Mouse (Mus musculus) midbrain, embryonic 11.5 days (tissue): ENCODE data around the gene Ddx54. TPM values are rescaled to one million over a fixed set of nuclear protein-coding genes. Genes with fewer than 3 reads are reported as not detected.
A peak's percentile ranks its signal among the peaks of the same experiment; 100 is the strongest.

Experiments used
- ATAC-seq: fragments of 200-750 bp; cut with Nextera tagmentation; 2 replicates; pipeline ENCODE4 v1.8.0; 2017; ENCODE audit warnings: moderate TSS enrichment, moderate library complexity; ENCODE audit not compliant: low FRiP score
- DNase-seq: peaks from one replicate; pipeline ENCODE4 v3.0.0; 2015; ENCODE audit warnings: low spot score; ENCODE audit errors: missing footprints
- H3K27ac ChIP-seq: fragments of 300-500 bp; sonication (generic); 2 replicates; pipeline ENCODE4 v1.5.1; 2014; ENCODE audit warnings: low read depth, low read length
- H3K27me3 ChIP-seq: fragments of 300-500 bp; sonication (generic); 2 replicates; pipeline ENCODE4 v1.6.1; 2014; ENCODE audit warnings: mild to moderate bottlenecking, low read length, moderate library complexity, mixed read lengths; ENCODE audit not compliant: control insufficient read depth, insufficient read depth
- H3K36me3 ChIP-seq: fragments of 300-500 bp; sonication (generic); 2 replicates; pipeline ENCODE4 v1.6.1; 2014; ENCODE audit warnings: mild to moderate bottlenecking, low read length, moderate library complexity, mixed read lengths; ENCODE audit not compliant: control insufficient read depth, insufficient read depth
- H3K4me1 ChIP-seq: fragments of 300-500 bp; sonication (generic); 2 replicates; pipeline ENCODE4 v1.6.1; 2014; ENCODE audit warnings: low read length; ENCODE audit not compliant: control insufficient read depth, insufficient read depth
- H3K4me2 ChIP-seq: fragments of 300-500 bp; sonication (generic); 2 replicates; pipeline ENCODE4 v1.6.1; 2014; ENCODE audit warnings: mild to moderate bottlenecking, moderate library complexity
- H3K4me3 ChIP-seq: fragments of 300-500 bp; sonication (generic); 2 replicates; pipeline ENCODE4 v1.5.1; 2014; ENCODE audit warnings: low read depth, low read length
- H3K9ac ChIP-seq: fragments of 300-500 bp; sonication (generic); 2 replicates; pipeline ENCODE4 v1.6.1; 2014; ENCODE audit warnings: low read length
- H3K9me3 ChIP-seq: fragments of 300-500 bp; sonication (generic); 2 replicates; pipeline ENCODE4 v1.6.1; 2016; ENCODE audit warnings: low read length; ENCODE audit not compliant: control insufficient read depth
- WGBS: fragments of 180-500 bp; shearing (Covaris S2); extraction: QIAGEN DNeasy Blood & Tissue Kit; methylation state at CpG from one replicate; pipeline ENCODE4 v1.1.7; 2014; 5-methylcytosine and 5-hydroxymethylcytosine counted together
- polyA plus RNA-seq: library from polyadenylated mRNA; unstranded; fragments of >200 nt; fragmentation: Nextera tagmentation; extraction: Ambion mirVana; gene quantifications from 2 replicates; pipeline ENCODE4 v1.2.1, GENCODE M21; 2014

Ddx54 gene
- polyA plus RNA-seq, 1 experiment from 2014 or later = 32.2 TPM

DNA sequence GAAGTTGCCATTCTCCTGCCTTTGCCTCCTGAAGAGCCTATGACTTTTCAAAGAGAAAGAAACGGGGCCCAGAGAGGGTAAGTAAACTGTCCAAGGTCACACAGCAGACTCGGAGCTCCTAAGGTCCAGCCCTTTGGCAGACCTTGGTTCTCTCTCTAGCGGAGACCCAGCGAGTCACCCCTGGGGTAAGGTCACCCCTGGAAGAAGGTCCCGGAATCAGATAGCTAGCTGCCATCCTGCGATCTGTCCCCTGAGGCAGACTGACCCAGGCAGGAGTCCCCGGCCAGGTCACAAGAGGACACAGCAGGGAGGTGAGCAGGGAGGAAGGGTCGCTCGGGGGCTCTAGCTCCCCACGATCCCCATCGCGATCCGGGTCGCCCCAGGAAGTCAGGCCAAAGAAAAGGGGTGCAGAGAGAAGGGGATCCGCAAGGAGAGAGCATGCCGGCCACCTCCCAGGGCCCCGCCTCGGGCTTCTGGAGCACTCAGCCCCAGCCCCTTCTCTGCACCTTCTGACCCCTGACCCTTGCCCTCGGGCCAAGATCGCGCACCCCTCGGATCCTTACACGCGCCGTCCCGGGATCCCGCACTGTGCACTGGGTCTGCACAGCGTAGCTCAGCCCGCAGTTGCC, 24.5 kb upstream of the Ddx54 start:
- no peaks in the 10 kb centered on the region for H3K36me3 ChIP-seq
- H3K9ac ChIP-seq = peak overlapping the region; percentile 79
- peak; percentile 87 for DNase-seq
- peak overlapping the region; percentile 70 for H3K4me2 ChIP-seq
- peak overlapping the region; percentile 15; the same call in 1 of the 2 replicates for H3K27ac ChIP-seq
- peaks cover 13% of the 10 kb centered on the region; the same call in 1 of the 2 replicates for H3K4me1 ChIP-seq
- 3% methylated on average over 28 of the region's 29 CpGs for WGBS
- H3K9me3 ChIP-seq = no peaks in the 10 kb centered on the region
- no peaks in the 10 kb centered on the region for H3K27me3 ChIP-seq
- H3K4me3 ChIP-seq = peak overlapping the region; percentile 69
- no peak for ATAC-seq

- H3K9ac ChIP-seq = peak within 1 kb of the TSS; percentile 79
- H3K4me3 ChIP-seq = peak within 1 kb of the TSS; percentile 69
- no peaks in the 10 kb centered on the region for H3K27me3 ChIP-seq
- ATAC-seq = peak; percentile 99
- H3K36me3 ChIP-seq = no peaks in the 10 kb centered on the region
- H3K4me1 ChIP-seq = peaks cover 13% of the 10 kb centered on the region; the same call in 1 of the 2 replicates
- H3K9me3 ChIP-seq = no peaks in the 10 kb centered on the region
- DNase-seq = peak; percentile 100
- WGBS = under 1% methylated on average over 35 of the region's 35 CpGs
- peak within 1 kb of the TSS; percentile 15; the same call in 1 of the 2 replicates for H3K27ac ChIP-seq
- peak within 1 kb of the TSS; percentile 70 for H3K4me2 ChIP-seq
Measured at GRCm38 (mm10) chr5:120588569-120589094, 23.9 kb upstream of the Ddx54 start, which contains the start of the genes Tpcn1 and Iqcd. Gene Tpcn1, minus strand, starts transcription at chr5:120588673. Gene Iqcd, plus strand, starts transcription at chr5:120589016.

- WGBS = 76% methylated on average over 16 of the region's 16 CpGs
Measured at GRCm38 (mm10) chr5:120590356-120591010, 22.1 kb upstream of the Ddx54 start.

GRCm38 (mm10) chr5:120592141-120592540, 20.4 kb upstream of the Ddx54 start:
- Histone ChIP-seq H3K4me3 (no peak overlapping the region), H3K27me3 (no peaks in the 10 kb centered on the region), H3K4me2 (no peak overlapping the region), H3K27ac (no peak overlapping the region), H3K9ac (no peak overlapping the region), H3K9me3 (no peaks in the 10 kb centered on the region), H3K4me1 (peaks cover 11% of the 10 kb centered on the region), H3K36me3 (no peaks in the 10 kb centered on the region)
- DNase-seq (no peak), ATAC-seq (no peak)
- 64% methylated on average over 7 of the region's 7 CpGs for WGBS

More at GRCm38 (mm10) chr5:120590356-120591010, 22.1 kb upstream of the Ddx54 start:
- Histone ChIP-seq H3K36me3 (no peaks in the 10 kb centered on the region), H3K9ac (no peak overlapping the region), H3K4me1 (peaks cover 11% of the 10 kb centered on the region; the same call in 1 of the 2 replicates), H3K27ac (no peak overlapping the region), H3K9me3 (no peaks in the 10 kb centered on the region), H3K4me2 (no peak overlapping the region), H3K27me3 (no peaks in the 10 kb centered on the region), H3K4me3 (no peak overlapping the region)
- DNase-seq (no peak), ATAC-seq (no peak)

DNA sequence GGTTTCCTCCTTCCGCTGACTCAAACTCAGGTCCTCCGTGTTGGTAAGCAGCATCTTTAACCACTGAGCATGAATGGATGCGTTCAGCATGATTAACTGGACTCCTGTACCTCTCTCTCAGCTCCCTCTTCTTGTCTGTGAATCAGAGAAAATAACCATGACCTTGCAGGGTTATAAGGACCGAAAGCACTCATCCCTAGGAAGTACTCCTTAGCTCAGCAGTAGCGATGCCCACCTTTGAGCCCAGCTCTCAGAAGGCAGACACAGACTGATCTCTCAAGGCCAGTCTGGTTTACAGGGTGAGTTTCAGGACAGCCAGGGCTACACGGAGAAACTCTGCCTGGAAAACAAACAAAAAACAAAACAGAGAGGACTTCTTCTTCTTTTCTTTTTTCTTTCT, 18.1 kb upstream of the Ddx54 start:
- no peak overlapping the region for H3K27ac ChIP-seq
- H3K4me3 ChIP-seq = no peak overlapping the region
- no peak overlapping the region for H3K9ac ChIP-seq
- no peak overlapping the region for H3K4me2 ChIP-seq
- H3K9me3 ChIP-seq = no peaks in the 10 kb centered on the region
- H3K36me3 ChIP-seq = no peaks in the 10 kb centered on the region
- H3K27me3 ChIP-seq = no peaks in the 10 kb centered on the region
- 85% methylated on average over 6 of the region's 6 CpGs for WGBS
- H3K4me1 ChIP-seq = no peaks in the 10 kb centered on the region; the same call in 1 of the 2 replicates
- DNase-seq (no peak), ATAC-seq (no peak)

- Histone ChIP-seq H3K9ac (no peak overlapping the region), H3K36me3 (no peaks in the 10 kb centered on the region)
Measured at GRCm38 (mm10) chr5:120599625-120600024, 12.9 kb upstream of the Ddx54 start.

GRCm38 (mm10) chr5:120600946-120601668, 11.4 kb upstream of the Ddx54 start:
- Histone ChIP-seq H3K9me3 (no peaks in the 10 kb centered on the region), H3K27me3 (no peaks in the 10 kb centered on the region), H3K27ac (no peak overlapping the region), H3K4me3 (no peak overlapping the region), H3K9ac (no peak overlapping the region), H3K36me3 (no peaks in the 10 kb centered on the region), H3K4me2 (no peak overlapping the region), H3K4me1 (peaks cover 4% of the 10 kb centered on the region; the same call in 1 of the 2 replicates)
- 65% methylated on average over 11 of the region's 11 CpGs for WGBS
- ATAC-seq (no peak), DNase-seq (no peak)

More at GRCm38 (mm10) chr5:120599625-120600024, 12.9 kb upstream of the Ddx54 start:
- ATAC-seq = no peak
- Histone ChIP-seq H3K27me3 (no peaks in the 10 kb centered on the region), H3K27ac (no peak overlapping the region), H3K4me1 (no peaks in the 10 kb centered on the region; the same call in 1 of the 2 replicates), H3K4me2 (no peak overlapping the region), H3K4me3 (no peak overlapping the region), H3K9me3 (no peaks in the 10 kb centered on the region)
- WGBS = 93% methylated on average over 6 of the region's 6 CpGs
- no peak for DNase-seq

DNA sequence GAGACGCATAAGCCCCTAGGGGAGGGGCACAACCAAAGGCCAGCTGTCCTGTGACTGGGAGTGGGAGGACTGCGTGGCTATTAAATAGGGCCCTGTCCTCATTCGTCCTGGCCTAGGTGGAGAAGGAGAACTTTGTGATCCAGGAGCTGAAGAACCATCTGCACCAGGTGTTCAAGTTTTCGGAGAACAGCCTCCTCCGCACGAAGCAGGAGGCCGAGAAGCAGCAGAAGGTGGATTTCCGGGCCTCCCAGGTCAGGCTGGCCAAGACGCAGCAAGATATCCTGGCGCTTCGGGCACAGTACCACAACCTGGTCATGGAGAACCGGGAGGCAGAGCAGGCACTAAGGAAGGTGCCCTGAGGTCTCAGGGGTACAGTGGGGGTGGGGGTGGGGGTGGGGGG, 10.3 kb upstream of the Ddx54 start:
- Histone ChIP-seq H3K4me3 (no peak overlapping the region), H3K9me3 (no peaks in the 10 kb centered on the region), H3K9ac (no peak overlapping the region), H3K4me1 (peaks cover 4% of the 10 kb centered on the region; the same call in 1 of the 2 replicates), H3K27me3 (no peaks in the 10 kb centered on the region), H3K4me2 (no peak overlapping the region), H3K27ac (no peak overlapping the region), H3K36me3 (no peaks in the 10 kb centered on the region)
- WGBS = 92% methylated on average over 12 of the region's 12 CpGs
- ATAC-seq (no peak), DNase-seq (no peak)
